Mouse (Mus musculus): ENCODE data around the gene Fbxw21.
A peak's percentile ranks its signal among the peaks of the same experiment; 100 is the strongest.

Fbxw21 gene

DNA sequence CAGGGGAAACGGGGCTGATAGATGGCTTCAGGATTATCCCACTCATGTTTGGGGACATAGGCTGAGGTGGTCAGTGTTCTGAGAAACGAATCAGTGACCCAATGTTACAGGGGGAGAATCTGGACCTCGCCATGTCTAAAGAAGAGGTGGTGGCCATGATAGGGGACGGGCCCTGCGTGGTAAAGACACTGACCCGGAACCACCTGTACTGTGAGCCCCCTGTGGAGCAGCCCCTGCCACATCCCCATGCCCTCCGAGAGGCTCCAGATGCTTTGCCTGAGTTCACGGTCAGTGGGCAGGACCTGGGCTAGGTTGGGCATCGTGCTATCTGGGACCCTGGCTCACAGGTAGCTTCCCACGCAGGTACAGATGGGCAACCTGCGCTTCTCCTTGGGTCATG, 51.6 kb downstream of the Fbxw21 start:
- no peak for DNase-seq

DNA sequence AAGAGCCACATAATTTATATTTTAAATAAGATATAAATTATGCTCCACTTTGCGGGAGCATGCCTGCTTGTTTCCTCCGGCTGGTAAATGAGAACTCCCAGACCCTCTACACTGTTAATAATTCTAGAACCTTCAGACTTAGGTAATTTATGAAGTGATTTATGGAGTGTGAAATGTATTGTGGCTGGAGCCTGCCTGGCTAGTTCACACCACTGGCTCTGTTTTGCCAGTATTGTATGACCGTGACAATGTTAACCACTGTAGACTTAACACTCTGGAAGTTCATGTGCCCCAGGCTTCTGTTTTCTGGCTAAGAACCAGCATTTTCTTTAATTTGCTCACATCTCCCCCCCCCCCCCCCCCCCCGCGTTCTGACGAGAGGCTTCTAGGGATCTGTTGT, 54.5 kb downstream of the Fbxw21 start:
- no peak for DNase-seq

DNA sequence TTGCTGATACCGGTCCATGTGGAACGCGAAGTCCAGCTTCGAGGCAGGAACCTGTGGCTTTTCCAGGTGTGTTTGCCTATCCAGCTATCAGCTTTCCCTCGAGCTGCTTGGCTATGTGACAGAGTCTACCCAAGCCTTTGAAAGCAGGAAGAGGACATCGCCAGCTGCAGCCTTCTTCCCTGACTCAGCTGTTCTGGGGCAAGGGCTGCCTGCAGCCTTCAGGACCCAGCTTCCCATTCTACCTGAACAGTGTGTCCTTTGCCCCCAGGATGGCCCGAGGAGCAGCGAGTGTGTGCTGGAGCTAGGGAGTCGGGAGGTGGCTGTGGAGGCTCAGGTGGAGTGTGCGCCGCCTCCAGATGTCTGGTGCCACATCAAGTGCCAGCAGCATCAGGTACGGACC, 56.2 kb downstream of the Fbxw21 start:
- no peak for DNase-seq

DNA sequence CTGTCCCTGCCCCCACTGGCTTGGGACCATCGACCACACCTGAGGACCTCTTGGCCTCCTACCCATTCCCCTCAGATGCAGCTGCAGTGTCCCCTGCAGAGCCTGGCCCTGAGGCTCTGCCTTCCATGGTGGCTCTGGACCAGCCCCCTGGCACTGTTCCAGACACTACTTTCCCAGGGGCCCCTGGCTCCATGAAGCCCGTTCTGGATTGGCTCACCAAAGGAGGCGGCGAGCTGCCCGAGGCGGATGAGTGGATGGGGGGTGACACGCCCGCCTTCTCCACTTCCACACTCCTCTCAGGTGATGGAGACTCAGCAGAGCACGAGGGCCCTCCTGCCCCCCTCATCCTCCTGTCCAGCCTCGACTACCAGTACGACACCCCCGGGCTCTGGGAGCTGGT, 56.8 kb downstream of the Fbxw21 start:
- DNase-seq, result peak; percentile 43

- DNase-seq, result no peak
Measured at GRCm38 (mm10) chr9:109104083-109104482, 57.8 kb downstream of the Fbxw21 start.

- DNase-seq, result no peak
Measured at GRCm38 (mm10) chr9:109103250-109103649, 58.6 kb downstream of the Fbxw21 start.

GRCm38 (mm10) chr9:109102541-109102940, 59.3 kb downstream of the Fbxw21 start:
- no peak for DNase-seq

- no peak for DNase-seq
Measured at GRCm38 (mm10) chr9:109101933-109102445, 59.9 kb downstream of the Fbxw21 start.

- DNase-seq, result no peak
Measured at GRCm38 (mm10) chr9:109100307-109100928, 61.4 kb downstream of the Fbxw21 start.

DNA sequence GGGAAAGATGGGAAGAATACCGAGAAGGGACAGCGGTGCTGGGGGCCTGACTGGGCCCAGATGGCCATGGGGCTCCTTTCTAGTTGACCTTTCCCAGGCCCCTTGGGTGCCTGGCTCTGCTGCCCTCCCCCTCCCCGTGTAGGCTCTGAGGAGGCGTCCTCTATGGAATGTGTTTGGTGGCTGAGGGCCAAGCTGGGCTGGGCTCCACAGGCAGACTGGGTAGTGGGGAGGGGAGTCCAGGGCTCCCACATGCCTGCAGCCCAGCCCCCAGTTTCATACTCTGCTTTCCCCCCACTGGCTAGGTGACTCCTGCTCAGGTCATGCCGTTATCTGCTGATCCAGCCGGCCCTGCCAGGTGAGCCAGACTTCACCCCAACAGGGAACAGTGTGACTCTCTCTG, 62.9 kb downstream of the Fbxw21 start:
- DNase-seq, result peak; percentile 80

- DNase-seq, result no peak
Measured at GRCm38 (mm10) chr9:109098366-109098765, 63.5 kb downstream of the Fbxw21 start.

GRCm38 (mm10) chr9:109097831-109098230, 64.0 kb downstream of the Fbxw21 start:
- DNase-seq, result no peak

- no peak for DNase-seq
Measured at GRCm38 (mm10) chr9:109097291-109097690, 64.5 kb downstream of the Fbxw21 start.

DNA sequence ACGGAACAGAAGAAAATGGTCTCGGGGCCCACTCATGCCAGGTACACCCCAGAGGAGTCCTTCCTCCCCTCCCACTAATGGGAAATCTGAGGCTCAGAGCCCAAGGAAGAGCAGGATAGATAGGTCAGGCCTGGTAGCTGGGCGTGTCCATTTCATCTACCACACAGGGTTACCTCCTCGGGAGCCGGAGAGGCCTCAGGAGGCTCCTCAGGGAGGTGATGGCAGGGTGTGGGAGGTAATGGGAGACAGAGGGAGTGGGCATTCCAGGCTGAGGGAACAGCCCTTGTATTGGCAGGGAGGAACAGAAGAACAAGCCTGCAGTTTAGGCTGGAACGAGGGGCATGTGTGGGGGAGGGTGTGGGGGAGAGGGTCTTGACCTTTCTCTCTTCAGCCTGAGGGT, 65.0 kb downstream of the Fbxw21 start:
- no peak for DNase-seq

DNA sequence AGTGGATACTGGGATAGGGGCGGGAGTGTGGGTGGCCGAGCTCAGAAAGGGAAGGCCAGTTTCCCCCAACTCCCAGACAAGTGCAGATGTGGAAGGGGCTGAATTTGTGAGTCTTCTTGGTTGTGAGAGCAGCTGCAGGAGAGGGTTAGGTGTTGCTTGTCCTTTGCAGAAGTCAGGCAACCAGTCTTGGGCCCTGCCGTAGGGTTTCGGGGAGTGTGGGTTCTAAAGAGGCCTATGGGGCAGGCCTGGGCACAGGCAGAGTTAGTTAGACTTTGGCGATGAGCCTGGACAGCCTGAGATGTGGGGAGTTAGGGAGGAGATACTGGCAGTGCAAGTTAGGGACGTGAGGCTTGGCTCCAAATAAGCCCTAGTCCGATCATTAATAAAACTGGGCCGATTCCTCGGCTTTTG, 65.6 kb downstream of the Fbxw21 start:
- no peak for DNase-seq

DNA sequence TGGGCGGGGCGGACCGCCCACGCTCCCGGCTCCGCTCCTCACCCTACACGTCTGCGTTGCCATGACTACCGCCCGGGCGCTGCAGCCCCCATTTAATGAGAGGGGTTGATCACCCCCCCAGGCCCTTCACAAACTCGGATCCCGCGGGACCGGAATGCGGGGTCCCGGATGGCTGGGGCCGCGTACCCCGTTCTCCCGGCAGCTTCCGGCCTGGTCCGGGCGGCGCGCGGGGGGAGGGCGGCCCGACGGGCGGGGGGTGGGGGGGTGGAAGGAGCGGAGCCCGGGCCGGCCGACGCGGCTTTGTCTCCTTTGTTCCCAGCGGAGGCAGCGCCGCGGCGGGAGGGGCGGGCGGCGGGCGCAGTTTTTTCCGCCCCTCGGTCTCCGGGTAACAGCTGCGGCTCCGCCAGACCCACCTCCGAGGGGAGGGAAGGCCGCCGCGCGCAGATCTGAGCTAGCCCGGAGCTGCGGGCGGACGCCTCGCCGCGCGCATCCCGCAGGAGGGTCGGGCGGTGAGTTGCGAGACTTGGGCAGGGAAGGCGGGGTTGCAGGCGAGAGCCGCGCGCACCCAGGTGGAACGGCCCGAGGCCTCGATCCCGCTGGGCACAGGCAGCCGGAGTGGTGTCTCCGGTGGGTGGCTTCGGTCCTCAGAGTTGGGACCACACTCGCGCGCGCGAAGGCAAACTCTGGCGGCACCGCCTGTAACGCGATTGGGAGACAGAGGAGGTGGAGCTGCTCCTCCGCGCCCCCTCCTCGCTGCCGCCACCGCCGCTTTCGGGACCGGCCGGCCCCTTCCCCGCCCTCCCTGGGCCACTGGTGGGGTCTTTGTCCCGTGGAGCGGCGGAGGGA, 66.5 kb downstream of the Fbxw21 start, which contains the start of gene Plxnb1:
Gene Plxnb1, plus strand, starts transcription at position 253 of the 846 bp plus-strand sequence.
- peak; percentile 79 for DNase-seq

GRCm38 (mm10) chr9:109094553-109095136, 67.2 kb downstream of the Fbxw21 start:
- peak; percentile 55 for DNase-seq

DNA sequence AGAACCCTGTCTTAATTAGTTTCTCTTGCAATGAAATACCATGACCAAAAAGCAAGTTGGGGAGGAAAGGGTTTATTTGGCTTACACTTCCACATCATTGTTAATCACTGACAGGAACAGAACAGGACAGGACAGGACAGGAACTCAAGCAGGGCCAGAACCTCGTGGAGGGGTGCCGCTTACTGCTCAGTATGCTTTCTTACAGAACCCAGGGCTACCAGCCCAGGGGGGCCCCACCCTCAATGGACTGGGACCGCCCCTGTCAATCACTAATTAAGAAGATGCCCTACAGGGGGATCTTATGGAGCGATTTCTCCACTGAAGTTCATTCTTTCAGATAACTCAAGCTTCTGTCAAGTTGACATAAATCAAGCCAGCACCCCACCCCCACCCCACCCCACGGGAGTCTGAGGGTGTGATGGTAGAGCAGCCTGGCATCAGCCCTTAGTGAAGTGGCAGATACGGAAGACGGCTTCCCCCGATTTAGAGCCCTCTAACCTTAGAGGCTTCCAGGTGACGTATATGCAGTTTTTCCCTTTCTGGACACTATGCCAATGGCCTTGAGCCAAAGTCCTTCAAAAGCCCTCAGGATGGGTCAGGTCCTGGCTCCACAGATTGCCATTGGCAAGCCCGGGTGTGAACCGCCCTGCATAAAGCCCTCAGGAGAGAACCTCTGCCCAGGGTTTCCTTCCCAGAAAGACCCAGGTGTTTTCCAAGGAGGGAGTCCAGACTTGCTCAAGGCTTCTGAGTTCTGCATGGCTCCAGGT, 67.9 kb downstream of the Fbxw21 start:
- peak; percentile 65 for DNase-seq

DNA sequence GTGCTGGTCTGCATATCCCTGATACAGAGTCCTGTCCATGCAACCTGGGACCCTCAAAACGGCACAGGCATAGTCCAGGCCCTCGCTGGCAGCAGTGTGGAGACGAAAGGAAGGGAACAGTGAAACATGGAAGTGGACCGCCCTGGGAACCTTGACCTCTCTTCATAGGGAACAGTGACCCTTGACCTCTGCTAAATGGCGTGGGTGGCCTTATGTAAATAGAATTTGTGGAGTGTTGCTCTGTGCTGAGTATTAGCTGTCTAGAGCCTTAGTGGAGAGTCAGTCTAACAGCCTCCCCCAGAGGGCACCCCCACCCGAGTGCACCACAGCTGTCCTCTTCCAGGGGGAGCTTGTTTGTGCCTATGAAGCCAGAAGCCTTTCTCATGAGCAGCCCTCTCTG, 69.0 kb downstream of the Fbxw21 start:
- DNase-seq, result no peak

GRCm38 (mm10) chr9:109091802-109092201, 70.0 kb downstream of the Fbxw21 start:
- no peak for DNase-seq

DNA sequence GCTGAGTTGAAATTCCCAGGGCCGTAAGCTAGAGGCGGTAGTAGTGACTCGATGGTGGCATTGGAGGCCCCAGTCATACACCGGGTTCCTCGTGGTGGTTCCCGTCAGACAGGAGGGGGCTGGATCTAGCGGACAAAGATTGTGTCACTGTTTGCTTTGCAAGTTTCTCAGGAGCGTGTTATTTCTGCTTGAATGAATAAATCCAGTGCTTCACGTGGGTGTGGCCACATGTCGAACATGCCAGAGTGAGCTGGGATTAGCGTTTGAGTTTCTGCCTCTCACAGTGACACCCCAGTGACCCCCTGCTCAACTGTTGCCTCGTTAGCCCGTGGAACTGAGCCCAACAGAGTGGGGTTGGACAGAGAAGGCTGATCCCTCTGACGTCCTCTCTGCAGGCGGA, 71.4 kb downstream of the Fbxw21 start:
- DNase-seq, result no peak

Measured in lung, postnatal 14 days (tissue).